Mouse (Mus musculus): ENCODE results near the gene Ksr1.

DNA sequence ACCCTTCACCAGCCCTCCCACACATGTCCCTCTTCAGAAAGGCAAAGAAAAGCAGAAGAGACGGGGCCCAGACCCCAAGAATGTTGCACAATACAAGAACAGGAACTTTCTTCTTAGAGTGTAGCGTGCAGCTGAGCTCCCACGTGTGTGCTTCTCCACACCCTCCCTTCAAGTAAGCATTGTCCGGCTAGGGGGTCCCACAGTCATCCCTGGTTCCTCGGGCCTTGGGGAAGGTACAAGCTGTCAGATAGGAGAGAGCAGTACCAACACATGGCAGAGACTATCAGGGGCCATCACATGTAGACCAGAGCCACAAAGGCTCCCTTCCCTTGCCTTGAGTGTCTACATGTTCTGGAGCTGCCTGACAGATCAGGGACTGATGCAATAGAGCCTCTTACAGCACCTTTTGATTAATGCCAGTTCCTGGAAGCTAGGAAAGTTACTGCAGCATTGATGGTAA lies 27.3 kb downstream of the Ksr1 start:
- TF ChIP-seq CTCF (IDR thresholded peaks at IDR 0.05; ENCODE audit: borderline replicate concordance, control insufficient read depth, extremely low read depth, insufficient read depth, low read length, poor library complexity) (no peak), POLR2A (IDR thresholded peaks at IDR 0.05; ENCODE audit: control insufficient read depth, extremely low read depth, insufficient read depth, low read length, poor library complexity) (no peak)
